In the genomic region with DNA sequence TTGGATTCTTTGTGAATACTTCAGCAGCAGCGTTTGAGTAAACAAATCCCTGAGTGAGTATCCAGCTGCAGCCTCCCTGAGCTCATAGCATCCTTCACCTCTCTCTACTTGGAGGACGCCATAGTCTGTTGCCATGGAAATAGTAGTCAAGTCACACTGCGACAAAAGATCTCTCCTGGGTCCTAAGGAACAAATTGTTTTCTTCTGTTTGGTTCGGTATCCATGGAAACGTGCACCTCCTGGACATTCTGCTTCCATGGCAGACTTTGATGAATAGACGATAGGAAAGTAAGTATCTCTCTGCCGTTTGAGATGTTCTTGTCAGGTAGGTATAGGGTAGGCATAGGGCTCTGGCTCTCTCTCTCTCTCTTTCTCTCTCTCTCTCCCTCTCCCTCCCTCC, we compare ENCODE assay signal across 10 mouse cellular contexts.
DNase-seq lines count a peak whose midpoint lies in the region; ATAC-seq and TF ChIP-seq lines count a peak whose summit lies in the region.
"Had no signal": no experiment of that assay in that cellular context is flagged by ENCODE, and none has a peak within 500 bp of the region (broad histone marks: within the 10 kb centered on the region; RNA-seq: fewer than 3 reads in every experiment).

No protein-coding gene starts in this region.

- 40% methylated on average over 7 of the region's 7 CpGs for WGBS in intestine, embryonic 15.5 days
- 29% methylated on average over 7 of the region's 7 CpGs for WGBS in intestine, postnatal 0 days
- 18% methylated on average over 7 of the region's 7 CpGs for WGBS in hindbrain, embryonic 11.5 days
- 5% methylated on average over 7 of the region's 7 CpGs for WGBS in midbrain, postnatal 0 days

- no peak overlapping the region for H3K9ac ChIP-seq in intestine, embryonic 15.5 days
- no peak overlapping the region for H3K9ac ChIP-seq in intestine, postnatal 0 days (ENCODE audit: low read depth, low read length)
- no peak overlapping the region for H3K9ac ChIP-seq in hindbrain, embryonic 11.5 days (ENCODE audit: low read depth, low read length)
- no peak overlapping the region for H3K9ac ChIP-seq in midbrain, postnatal 0 days (replicated peaks; ENCODE audit: low read length, poor library complexity, severe bottlenecking)

- H3K4me2 ChIP-seq in intestine, embryonic 15.5 days (replicated peaks): no peak overlapping the region
- no peak overlapping the region for H3K4me2 ChIP-seq in intestine, postnatal 0 days (replicated peaks; ENCODE audit: low read depth)
- no peak overlapping the region for H3K4me2 ChIP-seq in hindbrain, embryonic 11.5 days (replicated peaks; ENCODE audit: low read depth, low read length)
- H3K4me2 ChIP-seq in midbrain, postnatal 0 days (ENCODE audit: low read depth, low read length, poor library complexity, severe bottlenecking): peak overlapping the region; percentile 41

- H3K9me3 ChIP-seq in intestine, embryonic 15.5 days: no peaks in the 10 kb centered on the region
- H3K9me3 ChIP-seq in intestine, postnatal 0 days (ENCODE audit: control insufficient read depth): no peaks in the 10 kb centered on the region
- H3K9me3 ChIP-seq in hindbrain, embryonic 11.5 days (ENCODE audit: control insufficient read depth, low read length): no peaks in the 10 kb centered on the region
- H3K9me3 ChIP-seq in midbrain, postnatal 0 days (ENCODE audit: low read length): no peaks in the 10 kb centered on the region

- no peak for TF ChIP-seq CTCF in intestine, postnatal 0 days (IDR thresholded peaks at IDR 0.05; ENCODE audit: low read depth)
- no peak for TF ChIP-seq CTCF in midbrain, postnatal 0 days (IDR thresholded peaks at IDR 0.05)

- H3K4me3 ChIP-seq in intestine, embryonic 15.5 days (replicated peaks): no peak overlapping the region
- no peak overlapping the region for H3K4me3 ChIP-seq in intestine, postnatal 0 days (ENCODE audit: low read depth, low read length)
- no peak overlapping the region for H3K4me3 ChIP-seq in hindbrain, embryonic 11.5 days (ENCODE audit: low read depth, low read length)
- H3K4me3 ChIP-seq in midbrain, postnatal 0 days (ENCODE audit: low read depth, low read length): no peak overlapping the region

- DNase-seq in brain, embryonic 18.5 days (ENCODE audit: low read depth, low spot score): peak; percentile 67
- peak; percentile 74 for DNase-seq in hindbrain, embryonic 11.5 days (ENCODE audit: low spot score)
- DNase-seq in midbrain, postnatal 0 days (ENCODE audit: low spot score): peak; percentile 91
- DNase-seq in urinary bladder, postnatal 36 days (ENCODE audit: low spot score in 2 of 2): no peak
- DNase-seq in cerebellum, postnatal 25 days: no peak
- DNase-seq: adrenal gland, adult 8-10 months; heart, postnatal 14 days had no signal

- no peak overlapping the region for H3K27ac ChIP-seq in intestine, embryonic 15.5 days
- H3K27ac ChIP-seq in intestine, postnatal 0 days (ENCODE audit: low read depth, low read length): no peak overlapping the region
- no peak overlapping the region for H3K27ac ChIP-seq in hindbrain, embryonic 11.5 days (ENCODE audit: low read depth, low read length)
- peak overlapping the region; percentile 48 for H3K27ac ChIP-seq in midbrain, postnatal 0 days (ENCODE audit: low read depth, low read length)

- 0 out of 2 replicates have a peak, but pooled peaks cover 2% of the 10 kb centered on the region for H3K4me1 ChIP-seq in intestine, embryonic 15.5 days (replicated peaks)
- no peaks in the 10 kb centered on the region for H3K4me1 ChIP-seq in intestine, postnatal 0 days (replicated peaks; ENCODE audit: control insufficient read depth, insufficient read depth, low read length)
- H3K4me1 ChIP-seq in hindbrain, embryonic 11.5 days (replicated peaks; ENCODE audit: control insufficient read depth, insufficient read depth, low read length): no peaks in the 10 kb centered on the region
- peaks cover 5% of the 10 kb centered on the region for H3K4me1 ChIP-seq in midbrain, postnatal 0 days (ENCODE audit: insufficient read depth, low read length)

- H3K36me3 ChIP-seq in intestine, embryonic 15.5 days: no peaks in the 10 kb centered on the region
- H3K36me3 ChIP-seq in intestine, postnatal 0 days (ENCODE audit: control insufficient read depth, insufficient read depth): no peaks in the 10 kb centered on the region
- no peaks in the 10 kb centered on the region for H3K36me3 ChIP-seq in hindbrain, embryonic 11.5 days (ENCODE audit: control insufficient read depth, insufficient read depth, low read length)
- no peaks in the 10 kb centered on the region for H3K36me3 ChIP-seq in midbrain, postnatal 0 days (ENCODE audit: insufficient read depth, low read length)

- 0 out of 2 replicates have a peak, but pooled peaks have one; percentile 19 for ATAC-seq in intestine, embryonic 15.5 days
- ATAC-seq in intestine, postnatal 0 days: no peak
- ATAC-seq in hindbrain, embryonic 11.5 days (ENCODE audit: low FRiP score): peak; percentile 74
- ATAC-seq in midbrain, postnatal 0 days (ENCODE audit: low FRiP score): peak; percentile 33; the same call in 1 of the 2 replicates
- ATAC-seq in granulocyte monocyte progenitor cell, adult 5-6 weeks (replicated peaks; ENCODE audit: poor library complexity, severe bottlenecking): no peak

- no peaks in the 10 kb centered on the region for H3K27me3 ChIP-seq in intestine, embryonic 15.5 days (replicated peaks)
- H3K27me3 ChIP-seq in intestine, postnatal 0 days (replicated peaks; ENCODE audit: control insufficient read depth, insufficient read depth, low read length): no peaks in the 10 kb centered on the region
- peaks cover 2% of the 10 kb centered on the region; the same call in 1 of the 2 replicates for H3K27me3 ChIP-seq in hindbrain, embryonic 11.5 days (ENCODE audit: control insufficient read depth, insufficient read depth, low read length)
- H3K27me3 ChIP-seq in midbrain, postnatal 0 days (ENCODE audit: insufficient read depth, low read length): no peaks in the 10 kb centered on the region

Comparison
In these comparisons a context has a peak if more than half of its experiments do, and no peak if none do; other contexts are left out.
1. ATAC-seq: peak in intestine, embryonic 15.5 days (single experiment), hindbrain, embryonic 11.5 days (single experiment) and midbrain, postnatal 0 days (single experiment); none in intestine, postnatal 0 days (single experiment) and granulocyte monocyte progenitor cell, adult 5-6 weeks (single experiment).
2. DNase-seq: peak in brain, embryonic 18.5 days (single experiment), hindbrain, embryonic 11.5 days (single experiment) and midbrain, postnatal 0 days (single experiment); none in urinary bladder, postnatal 36 days (0 of 2) and cerebellum, postnatal 25 days (0 of 2).